Mouse (Mus musculus) frontal cortex, postnatal 25 days (tissue): ENCODE data around the gene Sntg2.
A peak's percentile ranks its signal among the peaks of the same experiment; 100 is the strongest.

ENCODE experiments used
- DNase-seq, 2 experiments: peaks; one replicate each; pipeline ENCODE4 v3.0.0; 2022; ENCODE audit warnings: low spot score in 2 of 2

Sntg2 gene

DNA sequence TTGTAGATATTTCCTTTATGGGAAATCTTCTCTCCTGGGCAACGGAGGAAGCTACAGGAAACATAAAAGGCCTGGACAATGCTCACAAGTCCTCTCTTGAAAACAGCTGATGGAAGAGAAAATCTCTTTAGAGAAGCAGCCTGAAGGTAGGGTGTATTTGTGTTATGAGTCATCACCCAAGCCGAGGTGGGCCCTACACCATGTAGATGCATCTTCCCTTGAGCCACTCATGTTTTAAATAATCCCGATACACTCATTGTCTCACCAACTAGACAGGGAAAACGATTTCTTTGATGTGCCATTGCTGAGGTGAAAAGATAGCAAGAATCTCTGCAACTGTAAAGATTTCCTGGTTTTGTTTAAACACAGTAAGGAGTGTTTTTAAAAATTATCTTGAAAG, 89.4 kb downstream of the Sntg2 start:
- DNase-seq, result no peak

GRCm38 (mm10) chr12:30272242-30272985, 100.8 kb downstream of the Sntg2 start:
- no peak for DNase-seq

DNA sequence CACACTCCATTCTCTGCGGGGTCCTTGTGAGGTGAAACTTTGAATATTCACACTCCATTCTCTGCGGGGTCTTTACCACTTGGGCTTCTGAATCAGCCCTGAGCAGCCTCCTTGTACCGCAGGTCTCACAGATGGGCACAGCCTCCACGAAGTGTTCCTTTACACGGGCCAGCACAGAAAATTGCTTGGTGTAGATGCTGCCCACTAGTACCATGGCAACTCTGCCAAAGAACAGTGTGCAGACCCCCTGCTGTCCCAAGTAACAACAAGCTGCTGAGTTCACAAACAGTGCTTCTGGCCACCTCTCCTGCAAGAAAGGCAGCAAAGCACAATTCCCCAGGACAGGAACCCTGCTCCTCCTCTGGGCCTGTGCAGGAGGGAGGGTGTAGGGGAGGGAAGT, 109.0 kb downstream of the Sntg2 start:
- DNase-seq, result no peak

- DNase-seq, result no peak
Observed at GRCm38 (mm10) chr12:30261187-30261586, 112.0 kb downstream of the Sntg2 start.

- no peak for DNase-seq
Observed at GRCm38 (mm10) chr12:30258641-30259040, 114.5 kb downstream of the Sntg2 start.

GRCm38 (mm10) chr12:30257664-30258063, 115.5 kb downstream of the Sntg2 start:
- no peak for DNase-seq

DNA sequence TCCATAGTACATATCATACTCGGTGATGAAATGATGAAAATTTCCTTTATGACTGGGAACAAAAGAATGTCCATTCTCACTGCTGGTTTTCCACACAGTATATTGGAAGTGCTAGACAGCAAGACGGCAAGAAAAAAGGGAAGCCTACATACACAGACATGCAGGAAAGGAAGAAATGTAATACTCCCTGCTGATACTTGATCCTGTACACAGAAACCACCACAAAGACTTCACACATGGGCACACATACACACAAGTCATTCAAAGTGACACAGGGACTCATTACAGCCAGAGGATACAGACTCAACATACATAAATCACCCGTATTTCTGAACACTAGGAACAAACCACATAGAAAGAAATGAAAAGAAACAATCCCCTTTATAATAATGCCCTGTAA, 117.0 kb downstream of the Sntg2 start:
- DNase-seq, result no peak

- DNase-seq, result no peak
Observed at GRCm38 (mm10) chr12:30254581-30254980, 118.6 kb downstream of the Sntg2 start.

GRCm38 (mm10) chr12:30252381-30252780, 120.8 kb downstream of the Sntg2 start:
- no peak for DNase-seq

GRCm38 (mm10) chr12:30251283-30251829, 121.8 kb downstream of the Sntg2 start:
- DNase-seq, result no peak

GRCm38 (mm10) chr12:30249068-30249467, 124.1 kb downstream of the Sntg2 start:
- DNase-seq, result no peak

DNA sequence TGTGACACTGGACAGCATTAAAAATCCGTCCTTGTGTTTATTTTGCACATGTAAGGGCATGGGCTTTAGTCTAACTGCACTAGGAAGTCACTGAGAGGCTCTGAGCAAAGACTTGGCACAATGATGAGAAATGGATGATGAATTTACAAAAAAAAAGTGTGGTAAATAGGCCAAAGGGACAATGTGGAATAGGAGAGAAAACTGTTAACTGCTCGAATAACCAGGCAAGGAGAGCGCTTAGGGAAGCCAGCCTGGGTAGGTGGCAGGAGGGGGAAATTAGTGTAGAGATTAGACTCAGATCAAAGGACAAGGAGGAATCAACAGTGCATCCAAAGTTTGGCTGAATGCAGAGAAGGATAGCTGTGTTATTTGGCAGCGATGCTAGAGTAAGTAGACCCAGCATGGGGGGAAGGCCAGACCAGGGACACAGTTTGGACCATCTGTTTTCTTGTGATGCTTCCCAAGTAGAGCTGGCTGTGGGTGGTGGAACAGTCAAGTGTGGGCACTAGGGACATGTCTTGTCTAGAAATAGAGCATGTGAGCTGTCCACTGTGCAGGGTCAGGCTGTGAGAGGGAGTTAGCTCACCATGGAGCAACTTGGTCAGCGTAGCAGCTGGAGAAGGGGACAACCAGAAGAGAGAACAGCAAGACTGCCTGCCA, 126.8 kb downstream of the Sntg2 start:
- peak in 1 of 2 experiments; percentile 19 for DNase-seq

DNA sequence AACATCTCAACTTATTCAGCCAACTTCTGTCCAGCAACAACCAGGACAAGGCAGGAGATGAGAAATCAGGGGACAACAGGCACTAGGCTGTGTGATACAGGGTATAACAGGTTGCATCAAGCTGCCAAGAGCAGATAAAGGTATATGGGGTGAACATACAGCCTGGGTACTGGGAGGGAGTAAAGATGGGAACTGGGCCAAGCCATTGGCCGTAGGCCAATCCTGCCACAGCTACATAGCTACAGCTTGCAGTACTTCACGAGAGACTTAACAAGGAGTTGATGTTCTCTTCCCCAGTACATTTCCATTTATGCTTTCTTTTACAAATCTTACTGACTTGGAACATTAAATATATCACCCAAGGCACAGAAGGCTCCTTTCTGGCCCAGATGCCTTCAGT, 129.0 kb downstream of the Sntg2 start:
- peak; percentile 23 to 49 for DNase-seq

- no peak for DNase-seq
Observed at GRCm38 (mm10) chr12:30240891-30241290, 132.3 kb downstream of the Sntg2 start.

GRCm38 (mm10) chr12:30234940-30235339, 138.2 kb downstream of the Sntg2 start:
- DNase-seq, result no peak

- DNase-seq, result no peak
Observed at GRCm38 (mm10) chr12:30228004-30228403, 145.2 kb downstream of the Sntg2 start.

DNA sequence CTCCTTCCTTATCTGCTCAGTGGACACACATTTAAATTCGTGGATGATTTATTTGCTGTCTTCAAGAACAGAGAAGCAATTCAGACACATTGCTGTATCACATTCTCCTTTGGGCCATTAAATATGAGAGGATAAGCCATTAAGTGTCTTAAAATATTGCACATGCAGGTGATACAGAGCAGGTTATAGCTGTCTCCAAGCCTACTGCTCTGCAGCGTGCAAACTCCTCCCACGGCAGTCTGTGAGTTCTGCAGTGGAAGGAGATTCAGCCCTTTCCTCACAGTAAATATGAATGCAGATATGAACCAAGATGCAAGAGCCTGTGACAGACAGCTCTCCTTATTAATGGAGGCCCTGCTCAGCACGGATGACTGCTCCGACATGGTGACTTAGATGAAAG, 146.9 kb downstream of the Sntg2 start:
- no peak for DNase-seq

GRCm38 (mm10) chr12:30216762-30217441, 156.3 kb downstream of the Sntg2 start:
- no peak for DNase-seq

DNA sequence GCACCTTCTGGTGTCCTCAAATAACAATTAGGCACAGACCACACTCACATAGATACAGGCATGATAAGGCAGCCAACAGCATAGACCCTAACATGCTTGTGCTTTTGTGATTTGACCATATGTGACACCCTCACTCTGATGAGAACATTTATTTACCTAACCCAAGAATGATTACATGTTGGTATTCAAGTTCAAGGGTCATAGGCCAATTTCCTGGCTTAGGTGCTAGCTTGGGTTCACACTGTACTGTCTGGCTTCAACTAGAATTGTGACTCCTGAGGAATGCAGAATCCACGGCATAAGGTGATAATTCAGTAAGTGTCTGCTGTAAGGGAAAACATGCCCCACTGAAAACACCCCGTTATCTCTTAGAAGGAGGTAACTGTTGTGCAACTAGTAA, 158.4 kb downstream of the Sntg2 start:
- DNase-seq, result no peak

- no peak for DNase-seq
Observed at GRCm38 (mm10) chr12:30210388-30210787, 162.8 kb downstream of the Sntg2 start.

- no peak for DNase-seq
Observed at GRCm38 (mm10) chr12:30208527-30208926, 164.6 kb downstream of the Sntg2 start.

GRCm38 (mm10) chr12:30208087-30208486, 165.1 kb downstream of the Sntg2 start:
- no peak for DNase-seq

GRCm38 (mm10) chr12:30204457-30204856, 168.7 kb downstream of the Sntg2 start:
- DNase-seq, result no peak
